Mouse (Mus musculus): ENCODE results near the gene Mrpl21.

Mrpl21 gene

GRCm38 (mm10) chr19:3282572-3283467 lies at the start of gene Mrpl21, which contains the start of gene Ighmbp2:
Mrpl21 (plus strand) TSS chr19:3282901.
Ighmbp2 (minus strand) TSS chr19:3283017.
- peak; percentile 90 for DNase-seq (ENCODE audit: low spot score in 2 of 2)

- DNase-seq (ENCODE audit: low spot score in 2 of 2): no peak
Observed at GRCm38 (mm10) chr19:3260016-3260415, 22.7 kb upstream of the Mrpl21 start.

GRCm38 (mm10) chr19:3260591-3260990 lies 22.1 kb upstream of the Mrpl21 start:
- DNase-seq (ENCODE audit: low spot score in 2 of 2): no peak

- DNase-seq (ENCODE audit: low spot score in 2 of 2): no peak
Observed at GRCm38 (mm10) chr19:3261336-3261735, 21.4 kb upstream of the Mrpl21 start.

GRCm38 (mm10) chr19:3261764-3262525 lies 20.8 kb upstream of the Mrpl21 start:
- DNase-seq (ENCODE audit: low spot score in 2 of 2): no peak

GRCm38 (mm10) chr19:3264348-3264747 lies 18.4 kb upstream of the Mrpl21 start:
- DNase-seq (ENCODE audit: low spot score in 2 of 2): no peak

- DNase-seq (ENCODE audit: low spot score in 2 of 2): no peak
Observed at GRCm38 (mm10) chr19:3265180-3265579, 17.5 kb upstream of the Mrpl21 start.

- DNase-seq (ENCODE audit: low spot score in 2 of 2): peak; percentile 39 to 44
Observed at GRCm38 (mm10) chr19:3266136-3266535, 16.6 kb upstream of the Mrpl21 start.

- no peak for DNase-seq (ENCODE audit: low spot score in 2 of 2)
Observed at GRCm38 (mm10) chr19:3266676-3267075, 16.0 kb upstream of the Mrpl21 start.

- DNase-seq (ENCODE audit: low spot score in 2 of 2): no peak
Observed at GRCm38 (mm10) chr19:3267340-3267739, 15.4 kb upstream of the Mrpl21 start.

- DNase-seq (ENCODE audit: low spot score in 2 of 2): no peak
Observed at GRCm38 (mm10) chr19:3268218-3268980, 14.3 kb upstream of the Mrpl21 start.

- no peak for DNase-seq (ENCODE audit: low spot score in 2 of 2)
Observed at GRCm38 (mm10) chr19:3269279-3269678, 13.4 kb upstream of the Mrpl21 start.

GRCm38 (mm10) chr19:3269803-3270202 lies 12.9 kb upstream of the Mrpl21 start:
- DNase-seq (ENCODE audit: low spot score in 2 of 2): no peak

GRCm38 (mm10) chr19:3271366-3271765 lies 11.3 kb upstream of the Mrpl21 start:
- DNase-seq (ENCODE audit: low spot score in 2 of 2): no peak

- DNase-seq (ENCODE audit: low spot score in 2 of 2): no peak
Observed at GRCm38 (mm10) chr19:3273331-3273730, 9.4 kb upstream of the Mrpl21 start.

GRCm38 (mm10) chr19:3275744-3276365 lies 6.8 kb upstream of the Mrpl21 start:
- DNase-seq (ENCODE audit: low spot score in 2 of 2): no peak

- no peak for DNase-seq (ENCODE audit: low spot score in 2 of 2)
Observed at GRCm38 (mm10) chr19:3281886-3282285, 815 bp upstream of the Mrpl21 start.

GRCm38 (mm10) chr19:3289006-3289405 lies 6.3 kb downstream of the Mrpl21 start:
- no peak for DNase-seq (ENCODE audit: low spot score in 2 of 2)

- peak; percentile 32 to 52 for DNase-seq (ENCODE audit: low spot score in 2 of 2)
Observed at GRCm38 (mm10) chr19:3292028-3292427, 9.3 kb downstream of the Mrpl21 start.

- DNase-seq (ENCODE audit: low spot score in 2 of 2): no peak
Observed at GRCm38 (mm10) chr19:3292993-3293392, 10.3 kb downstream of the Mrpl21 start.

GRCm38 (mm10) chr19:3295245-3295644 lies 12.5 kb downstream of the Mrpl21 start:
- no peak for DNase-seq (ENCODE audit: low spot score in 2 of 2)
